Mouse (Mus musculus): ENCODE measurements around the gene Upk1a.

The Upk1a gene

GRCm38 (mm10) chr7:30600651-30601050, 12.0 kb downstream of the Upk1a start:
- no peak for DNase-seq

GRCm38 (mm10) chr7:30599933-30600353, 12.7 kb downstream of the Upk1a start:
- DNase-seq = peak; percentile 89

GRCm38 (mm10) chr7:30598786-30599185, 13.9 kb downstream of the Upk1a start, which contains the start of gene Zbtb32:
Gene Zbtb32, minus strand, starts transcription at chr7:30598909.
- no peak for DNase-seq

GRCm38 (mm10) chr7:30596811-30597210, 15.8 kb downstream of the Upk1a start:
- no peak for DNase-seq

GRCm38 (mm10) chr7:30596093-30596492, 16.6 kb downstream of the Upk1a start:
- DNase-seq = no peak

DNA sequence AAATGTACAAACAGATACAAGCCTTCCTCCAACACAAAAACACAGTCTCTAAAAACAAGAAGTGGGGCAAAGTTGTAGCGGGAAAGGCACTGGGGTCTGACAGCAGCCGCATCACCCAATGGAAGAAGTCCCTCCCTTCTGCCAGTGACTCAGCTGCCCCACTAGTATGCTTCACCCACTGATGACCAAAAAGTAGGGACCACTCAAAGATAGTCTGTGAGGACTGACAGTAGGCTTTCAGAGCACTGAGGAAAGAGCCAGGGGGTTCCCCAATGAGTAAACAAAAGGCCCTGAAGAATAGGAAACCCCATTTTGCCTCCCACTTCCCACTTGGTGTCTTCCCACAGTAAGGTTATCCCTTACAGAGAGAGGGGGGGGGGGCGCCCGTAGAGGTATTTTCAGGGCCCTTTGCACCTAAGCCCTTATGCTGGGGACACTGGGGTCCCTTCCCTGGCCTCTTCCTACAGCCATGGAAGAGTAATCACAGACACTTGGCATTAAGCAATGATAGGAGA, 18.1 kb downstream of the Upk1a start:
- no peak for DNase-seq

GRCm38 (mm10) chr7:30593579-30594509, 18.8 kb downstream of the Upk1a start:
- no peak for DNase-seq

DNA sequence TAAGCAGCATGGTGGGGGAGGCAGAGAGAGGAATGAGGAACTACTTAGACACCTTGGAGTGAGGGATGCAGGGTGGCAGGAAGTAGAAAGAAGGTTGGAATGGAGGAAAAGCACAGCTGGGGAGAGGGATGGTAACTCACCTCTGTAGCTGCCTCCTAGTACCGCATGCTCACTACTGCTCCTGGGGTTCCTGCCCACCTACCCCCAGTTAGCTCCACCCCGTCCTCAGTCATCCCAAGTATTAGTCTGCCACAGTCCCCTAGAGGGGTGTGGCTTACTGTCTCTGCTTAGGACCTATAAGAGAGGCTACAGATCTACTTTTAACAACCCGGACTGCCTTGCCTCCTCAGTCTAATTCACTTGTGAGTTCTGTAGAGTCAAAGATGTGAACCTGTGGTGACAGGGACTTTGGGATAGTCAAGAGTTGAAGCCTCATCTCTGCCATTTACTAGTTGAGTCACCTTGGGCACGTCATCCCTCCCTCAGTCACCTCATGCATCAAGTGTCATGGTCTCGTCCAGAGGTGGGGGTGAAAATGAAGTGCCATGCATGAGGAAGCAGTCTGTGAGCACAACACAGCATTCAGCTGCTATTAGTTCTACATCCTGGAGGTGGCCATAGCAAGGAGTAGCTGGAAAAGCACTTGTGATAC, 19.7 kb downstream of the Upk1a start:
- no peak for DNase-seq

GRCm38 (mm10) chr7:30591605-30591951, 21.1 kb downstream of the Upk1a start:
- no peak for DNase-seq

- no peak for DNase-seq
Observed at GRCm38 (mm10) chr7:30590927-30591604, 21.6 kb downstream of the Upk1a start.

GRCm38 (mm10) chr7:30589435-30590301, 23.0 kb downstream of the Upk1a start:
- DNase-seq = peak; percentile 92

DNA sequence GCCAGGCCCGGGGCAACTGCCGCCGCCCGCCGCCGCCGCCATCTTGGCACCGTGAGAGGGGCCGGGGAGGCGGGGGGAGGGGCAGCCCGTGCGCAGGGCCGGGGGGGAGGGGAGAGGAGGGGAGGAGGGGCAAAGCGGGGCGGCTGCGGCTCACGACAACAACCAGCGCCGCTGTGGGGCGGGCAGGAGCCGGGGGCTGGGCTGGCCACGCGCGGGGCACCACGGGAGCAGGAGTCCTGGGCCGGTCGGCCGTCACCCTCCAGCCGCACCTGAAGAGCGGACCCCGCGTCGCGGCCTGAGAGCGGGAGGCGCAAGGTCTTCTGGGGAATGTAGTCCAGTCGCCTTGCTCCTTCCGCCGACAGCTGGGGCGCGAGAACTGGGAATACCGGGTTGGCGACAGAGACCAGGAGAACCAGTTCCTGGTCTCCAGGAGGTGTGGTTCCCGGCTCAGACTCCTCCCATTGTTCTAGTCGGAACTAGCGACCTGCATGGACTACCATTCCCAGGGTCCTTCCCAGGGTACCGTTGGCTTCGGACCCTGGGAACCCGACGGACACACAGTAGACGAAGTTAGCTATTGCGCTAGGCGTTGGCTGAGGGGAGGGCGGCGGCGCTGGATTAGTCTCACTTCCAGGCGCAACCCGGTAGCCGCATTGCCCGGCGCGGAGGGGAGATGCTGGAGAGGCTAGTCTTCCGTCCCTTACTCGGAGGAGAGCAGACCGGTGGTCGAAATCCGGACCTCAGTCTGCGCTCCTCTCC, 23.8 kb downstream of the Upk1a start, which contains the start of gene Kmt2b:
TSS of gene Kmt2b (minus strand) at position 51 of the 759 bp plus-strand sequence.
- peak; percentile 99 for DNase-seq

DNA sequence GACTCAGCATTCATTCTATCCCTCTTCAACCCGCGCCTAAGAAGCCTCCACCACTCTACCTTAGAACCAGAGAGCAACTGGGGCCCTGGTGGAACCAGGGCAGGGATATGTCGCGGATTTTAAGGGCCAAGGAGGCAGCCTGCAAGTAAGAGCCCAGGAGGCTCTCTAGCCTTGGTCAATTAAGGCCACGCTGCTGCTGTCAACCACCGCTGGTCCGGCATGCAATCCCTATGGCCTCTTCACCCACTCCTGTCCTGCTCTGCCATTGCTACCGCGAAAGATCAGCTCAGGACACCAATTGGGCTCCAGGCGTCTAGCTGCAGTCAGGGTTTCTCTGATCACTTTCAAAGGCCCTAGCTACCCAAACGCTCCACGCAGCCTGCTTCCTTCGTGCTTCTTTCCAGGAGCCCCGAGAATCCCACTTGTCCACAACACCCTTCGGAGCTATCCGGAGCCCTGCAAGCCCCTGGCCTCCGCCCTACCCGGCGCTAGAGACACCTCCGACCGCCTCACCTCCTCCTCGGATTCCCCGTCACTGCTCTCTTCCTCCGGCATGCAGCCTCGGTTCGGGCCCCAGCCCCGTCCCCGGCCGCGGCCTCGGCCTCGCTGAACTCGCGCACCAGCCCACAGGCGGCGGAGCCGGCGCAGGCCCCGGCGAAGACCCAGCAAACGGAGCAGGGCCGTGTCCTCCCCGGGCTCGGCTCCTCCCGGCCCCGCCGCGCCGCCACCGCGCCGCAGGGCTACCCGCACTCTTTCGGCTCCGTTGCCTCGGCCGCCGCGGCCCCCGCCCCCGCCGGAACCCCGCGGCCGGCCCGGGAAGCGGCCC, 24.6 kb downstream of the Upk1a start:
- DNase-seq = peak; percentile 42

DNA sequence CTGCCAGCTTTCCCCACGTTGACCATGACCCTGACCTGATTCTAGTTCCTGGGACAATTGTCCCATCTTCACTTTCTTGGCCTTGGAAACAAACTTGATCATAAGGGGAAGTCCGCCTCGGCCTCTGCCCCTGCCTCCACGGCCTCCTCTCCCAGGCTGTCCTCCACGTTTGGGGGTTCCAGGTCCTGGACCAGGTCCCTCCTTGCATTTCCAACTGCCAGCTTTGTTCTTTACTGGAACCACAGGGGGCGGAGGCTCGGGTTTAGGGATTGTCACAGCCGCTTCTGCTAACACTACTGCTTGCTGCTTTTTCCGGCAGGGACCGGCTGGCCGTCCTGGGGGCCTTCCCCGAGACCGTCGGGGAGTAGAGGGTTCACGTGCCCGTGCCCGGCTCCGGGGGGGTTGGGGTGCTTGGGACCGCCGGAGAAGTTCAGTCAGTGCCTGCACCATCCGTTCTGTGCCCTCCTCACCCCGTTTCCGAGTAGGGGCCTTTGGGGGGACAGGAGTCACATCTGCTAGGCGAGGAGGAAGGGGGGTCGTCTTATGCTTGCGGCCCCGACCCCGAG, 26.1 kb downstream of the Upk1a start:
- DNase-seq = no peak

GRCm38 (mm10) chr7:30585170-30585569, 27.5 kb downstream of the Upk1a start:
- DNase-seq = no peak

GRCm38 (mm10) chr7:30584339-30584738, 28.3 kb downstream of the Upk1a start:
- no peak for DNase-seq

GRCm38 (mm10) chr7:30581547-30581946, 31.1 kb downstream of the Upk1a start:
- DNase-seq = no peak

DNA sequence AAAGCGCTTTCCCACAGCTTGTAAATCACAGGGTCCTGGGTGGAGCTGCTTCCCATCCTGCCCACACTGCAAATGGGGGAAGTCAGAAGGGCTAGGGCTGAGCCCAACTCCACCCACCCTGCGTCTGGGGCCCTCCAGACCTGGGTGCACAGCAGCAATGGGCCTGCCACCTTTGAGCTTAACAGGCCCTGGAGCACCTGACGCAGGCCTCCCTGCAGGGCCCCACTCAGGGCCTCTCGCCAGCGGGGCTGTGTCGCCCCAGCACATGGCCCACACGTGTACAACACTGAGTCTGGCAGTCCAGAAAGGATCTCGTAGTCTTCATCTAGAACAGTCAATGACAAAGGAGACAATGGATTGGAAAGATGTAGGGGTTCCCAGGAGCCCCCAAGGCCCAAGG, 32.7 kb downstream of the Upk1a start:
- no peak for DNase-seq

- DNase-seq = no peak
Observed at GRCm38 (mm10) chr7:30572969-30573368, 39.7 kb downstream of the Upk1a start.

GRCm38 (mm10) chr7:30572389-30572788, 40.3 kb downstream of the Upk1a start:
- no peak for DNase-seq

Data from embryo, embryonic 11 days (tissue).